Mouse (Mus musculus) testis, adult 2 months (tissue): ENCODE measurements at regions not wholly inside any gene's neighbourhood (a gene's known extent, or its start where the extent isn't known, plus 50 kb on each side); places are given as distances from the start of the nearest gene placed in this dataset.

Experiments used
- H3K27ac ChIP-seq: fragments of 200-500 bp; 2 replicates; pipeline ENCODE4 v1.5.1; 2012; ENCODE audit warnings: low read depth, low read length; ENCODE audit not compliant: control insufficient read depth, insufficient read depth
- H3K27me3 ChIP-seq: fragments of 200-500 bp; 2 replicates; pipeline ENCODE4 v1.6.1; 2012; ENCODE audit warnings: mild to moderate bottlenecking, low read length, moderate library complexity; ENCODE audit not compliant: control insufficient read depth, insufficient read depth
- H3K36me3 ChIP-seq: fragments of 200-500 bp; 2 replicates; pipeline ENCODE4 v1.6.1; 2012; ENCODE audit warnings: mild to moderate bottlenecking, low read length; ENCODE audit not compliant: control insufficient read depth, insufficient read depth
- H3K4me1 ChIP-seq: fragments of 200-500 bp; 2 replicates; pipeline ENCODE4 v1.6.1; 2012; ENCODE audit warnings: low read length; ENCODE audit not compliant: control insufficient read depth, insufficient read depth
- H3K4me3 ChIP-seq: fragments of 200-500 bp; 2 replicates; pipeline ENCODE4 v1.5.1; 2012; ENCODE audit warnings: low read depth, mild to moderate bottlenecking, low read length, moderate library complexity, mixed read lengths; ENCODE audit not compliant: control insufficient read depth
- CTCF ChIP-seq: fragments of 200-500 bp; IDR thresholded peaks from 2 replicates; pipeline ENCODE4 v1.5.1; 2012; ENCODE audit warnings: low read depth, mild to moderate bottlenecking, inconsistent platforms, low read length, moderate library complexity; ENCODE audit not compliant: control insufficient read depth, insufficient read depth, insufficient replicate concordance
- POLR2A ChIP-seq: fragments of 200-500 bp; IDR thresholded peaks from 2 replicates; pipeline ENCODE4 v1.6.1; 2012; ENCODE audit warnings: low read depth, mild to moderate bottlenecking, inconsistent platforms, low read length, moderate library complexity; ENCODE audit not compliant: control insufficient read depth

GRCm38 (mm10) chr1:34930571-34930970 lies 80.8 kb downstream of the Plekhb2 start:
- Histone ChIP-seq H3K27me3 (no peaks in the 10 kb centered on the region), H3K4me3 (peak overlapping the region; percentile 25), H3K36me3 (no peaks in the 10 kb centered on the region), H3K27ac (no peak overlapping the region), H3K4me1 (peaks cover 2% of the 10 kb centered on the region; the same call in 1 of the 2 replicates)
- TF ChIP-seq CTCF = no peak
- no peak for TF ChIP-seq POLR2A

GRCm38 (mm10) chr1:34943196-34943595 lies 93.4 kb downstream of the Plekhb2 start:
- no peak overlapping the region for H3K4me3 ChIP-seq
- no peaks in the 10 kb centered on the region for H3K27me3 ChIP-seq
- TF ChIP-seq POLR2A (no peak), CTCF (no peak)
- H3K4me1 ChIP-seq = no peaks in the 10 kb centered on the region
- no peaks in the 10 kb centered on the region for H3K36me3 ChIP-seq
- H3K27ac ChIP-seq = no peak overlapping the region

- no peaks in the 10 kb centered on the region for H3K27me3 ChIP-seq
- TF ChIP-seq POLR2A (no peak), CTCF (no peak)
- no peaks in the 10 kb centered on the region for H3K36me3 ChIP-seq
- no peak overlapping the region for H3K27ac ChIP-seq
- no peaks in the 10 kb centered on the region for H3K4me1 ChIP-seq
- no peak overlapping the region for H3K4me3 ChIP-seq
These were observed 112.1 kb downstream of the Plekhb2 start for GRCm38 (mm10) chr1:34961633-34962507.

- TF ChIP-seq CTCF = no peak
- no peak for TF ChIP-seq POLR2A
- Histone ChIP-seq H3K4me1 (no peaks in the 10 kb centered on the region), H3K27me3 (no peaks in the 10 kb centered on the region), H3K27ac (no peak overlapping the region), H3K36me3 (no peaks in the 10 kb centered on the region), H3K4me3 (no peak overlapping the region)
These were observed 112.7 kb downstream of the Plekhb2 start for GRCm38 (mm10) chr1:34962508-34962885.

- H3K4me3 ChIP-seq = no peak overlapping the region
- H3K36me3 ChIP-seq = no peaks in the 10 kb centered on the region
- H3K27ac ChIP-seq = no peak overlapping the region
- H3K4me1 ChIP-seq = no peaks in the 10 kb centered on the region
- no peak for TF ChIP-seq POLR2A
- no peak for TF ChIP-seq CTCF
- H3K27me3 ChIP-seq = no peaks in the 10 kb centered on the region
These were observed 125.0 kb downstream of the Plekhb2 start for GRCm38 (mm10) chr1:34974801-34975200.

GRCm38 (mm10) chr1:34978156-34978555 lies 128.4 kb downstream of the Plekhb2 start:
- H3K27ac ChIP-seq = no peak overlapping the region
- H3K4me3 ChIP-seq = no peak overlapping the region
- no peaks in the 10 kb centered on the region for H3K27me3 ChIP-seq
- TF ChIP-seq POLR2A (no peak), CTCF (no peak)
- no peaks in the 10 kb centered on the region for H3K36me3 ChIP-seq
- H3K4me1 ChIP-seq = no peaks in the 10 kb centered on the region

- Histone ChIP-seq H3K36me3 (no peaks in the 10 kb centered on the region), H3K4me3 (no peak overlapping the region), H3K27me3 (no peaks in the 10 kb centered on the region), H3K27ac (no peak overlapping the region), H3K4me1 (no peaks in the 10 kb centered on the region)
- TF ChIP-seq POLR2A (no peak), CTCF (no peak)
These were observed 129.6 kb downstream of the Plekhb2 start for GRCm38 (mm10) chr1:34979350-34979749.

DNA sequence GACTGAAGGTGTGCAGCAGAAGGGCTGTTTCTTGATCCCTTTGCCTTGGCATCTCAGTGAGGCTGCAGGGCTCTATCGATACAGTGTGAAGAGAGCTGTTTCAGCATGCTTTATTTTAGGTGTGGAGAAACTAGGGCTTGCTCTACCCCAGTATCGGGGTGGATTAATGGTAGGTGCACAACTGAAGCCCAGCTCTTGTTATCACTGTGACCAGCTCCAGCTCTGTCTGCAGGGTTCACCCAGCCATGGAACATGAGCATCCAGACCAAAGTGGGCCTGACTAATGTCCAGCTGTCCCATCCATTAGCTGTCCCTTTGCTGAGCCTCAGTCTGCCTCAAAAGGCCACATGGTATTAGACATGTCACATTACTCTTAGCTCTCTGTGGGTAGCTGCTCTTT lies 132.2 kb downstream of the Plekhb2 start:
- H3K27ac ChIP-seq = no peak overlapping the region
- H3K36me3 ChIP-seq = no peaks in the 10 kb centered on the region
- H3K4me1 ChIP-seq = no peaks in the 10 kb centered on the region
- no peak overlapping the region for H3K4me3 ChIP-seq
- TF ChIP-seq CTCF (no peak), POLR2A (no peak)
- H3K27me3 ChIP-seq = no peaks in the 10 kb centered on the region
